In genomic region chr4:147868450-147869031, GRCm38 (mm10) we compare ENCODE assay signal across 8 mouse cellular contexts. TPM values are rescaled to one million over a fixed set of nuclear protein-coding genes. Genes with fewer than 3 reads are reported as not detected.
DNase-seq lines count a peak whose midpoint lies in the region; ATAC-seq lines count a peak whose summit lies in the region.

TSS of gene Miip (minus strand) at chr4:147868816.
TSS of gene Fv1 (plus strand) at chr4:147868979.

- no peaks in the 10 kb centered on the region for H3K27me3 ChIP-seq in heart, embryonic 10.5 days (ENCODE audit: insufficient read depth, poor library complexity, severe bottlenecking)
- H3K27me3 ChIP-seq in kidney, embryonic 15.5 days, result no peaks in the 10 kb centered on the region

- DNase-seq in A20 (ENCODE audit: low read depth, low spot score), result peak; percentile 97
- DNase-seq in brain, adult 2 months (ENCODE audit: low read depth, low spot score), result peak; percentile 99
- peak; percentile 99 for DNase-seq in heart, embryonic 10.5 days (ENCODE audit: low spot score)
- DNase-seq in liver, result peak; percentile 97
- DNase-seq in spleen, postnatal 4 days (ENCODE audit: low spot score in 2 of 2), result peak; percentile 94

- H3K27ac ChIP-seq in heart, embryonic 10.5 days, result peak within 1 kb of the TSS; percentile 85
- peak within 1 kb of the TSS; percentile 91 for H3K27ac ChIP-seq in kidney, embryonic 15.5 days

- H3K9ac ChIP-seq in kidney, embryonic 15.5 days, result peak within 1 kb of the TSS; percentile 87

- peak within 1 kb of the TSS; percentile 89 for H3K4me3 ChIP-seq in heart, embryonic 10.5 days
- peak within 1 kb of the TSS; percentile 92 for H3K4me3 ChIP-seq in kidney, embryonic 15.5 days (replicated peaks)

- peak; percentile 97 for ATAC-seq in erythroblast, adult 5-6 weeks (replicated peaks; ENCODE audit: low FRiP score, poor library complexity, severe bottlenecking)
- peak; percentile 98 for ATAC-seq in kidney, embryonic 15.5 days (replicated peaks; ENCODE audit: low FRiP score)
- ATAC-seq in monocyte, adult 5-6 weeks (replicated peaks; ENCODE audit: insufficient number of reproducible peaks, low FRiP score, low TSS enrichment, poor library complexity, severe bottlenecking), result peak; percentile 97

- H3K9me3 ChIP-seq in heart, embryonic 10.5 days, result no peaks in the 10 kb centered on the region
- 0 out of 2 replicates have a peak, but pooled peaks cover 4% of the 10 kb centered on the region for H3K9me3 ChIP-seq in kidney, embryonic 15.5 days (replicated peaks)

- H3K4me2 ChIP-seq in kidney, embryonic 15.5 days, result peak within 1 kb of the TSS; percentile 74

- peaks cover 53% of the 10 kb centered on the region for H3K36me3 ChIP-seq in heart, embryonic 10.5 days
- H3K36me3 ChIP-seq in kidney, embryonic 15.5 days, result peaks cover 51% of the 10 kb centered on the region

- under 1% methylated on average over 30 of the region's 30 CpGs for WGBS in heart, embryonic 10.5 days
- WGBS in kidney, embryonic 15.5 days, result 0% methylated on average over 30 of the region's 30 CpGs

- H3K4me1 ChIP-seq in heart, embryonic 10.5 days, result peaks cover 27% of the 10 kb centered on the region
- peaks cover 23% of the 10 kb centered on the region for H3K4me1 ChIP-seq in kidney, embryonic 15.5 days

RNA-seq across cellular contexts. Expression of gene Miip, which starts in this region (rescaled TPM):
- total RNA-seq in erythroblast, adult 5-6 weeks (2015; ENCODE audit: low replicate concordance), result 7.3 and 16.3 TPM in 2 replicates
- 12.3 and 26.6 TPM in 2 replicates for total RNA-seq in erythroblast, adult 5-6 weeks (2017; ENCODE audit: low replicate concordance)
- 36.1 and 49.7 TPM in 2 replicates for polyA plus RNA-seq in heart, embryonic 10.5 days (2016; fragmentation: Nextera tagmentation; extraction: Ambion mirVana)
- polyA plus RNA-seq in kidney, embryonic 15.5 days (2015; fragmentation: Nextera tagmentation; extraction: Ambion mirVana), result 45.2 and 51.3 TPM in 2 replicates
- 26.5 to 65.0 TPM (median 45.3 TPM) in 3 replicates for total RNA-seq in monocyte, adult 5-6 weeks (2017)

RNA-seq across cellular contexts. Expression of gene Fv1, which starts in this region (rescaled TPM):
- total RNA-seq in erythroblast, adult 5-6 weeks (2015; ENCODE audit: low replicate concordance), result not detected in 2 replicates
- 1.7 and 4.5 TPM in 2 replicates for total RNA-seq in erythroblast, adult 5-6 weeks (2017; ENCODE audit: low replicate concordance)
- 8.7 and 8.8 TPM in 2 replicates for polyA plus RNA-seq in heart, embryonic 10.5 days (2016; fragmentation: Nextera tagmentation; extraction: Ambion mirVana)
- 12.8 and 12.9 TPM in 2 replicates for polyA plus RNA-seq in kidney, embryonic 15.5 days (2015; fragmentation: Nextera tagmentation; extraction: Ambion mirVana)
- 7.9 to 21.2 TPM (median 15.1 TPM) in 3 replicates for total RNA-seq in monocyte, adult 5-6 weeks (2017)

Comparison
In these comparisons a context has a peak if more than half of its experiments do, and no peak if none do; other contexts are left out.
1. Peak in every context shown above with its lines: DNase-seq, ATAC-seq, H3K4me3 ChIP-seq and H3K27ac ChIP-seq.